Mouse (Mus musculus) natural killer cell, adult 2 months (primary cell): ENCODE results near the gene Tmeff2.

Source experiments
- DNase-seq, 2 experiments: peaks; one replicate each; pipeline ENCODE4 v3.0.0; 2022; ENCODE audit warnings: low spot score in 2 of 2

Gene Tmeff2

GRCm38 (mm10) chr1:51215631-51216030 is 315.2 kb downstream of the Tmeff2 start:
- DNase-seq, result no peak

GRCm38 (mm10) chr1:51216292-51217050 is 316.0 kb downstream of the Tmeff2 start:
- DNase-seq, result no peak

GRCm38 (mm10) chr1:51217227-51217626 is 316.8 kb downstream of the Tmeff2 start:
- no peak for DNase-seq

GRCm38 (mm10) chr1:51225156-51225555 is 324.7 kb downstream of the Tmeff2 start:
- no peak for DNase-seq
